15 mouse cellular contexts compared by ENCODE assay signal in genomic region chr7:49046347-49046989, GRCm38 (mm10).
DNase-seq lines count a peak whose midpoint lies in the region; ATAC-seq and TF ChIP-seq lines count a peak whose summit lies in the region.
"Had no signal": no experiment of that assay in that cellular context is flagged by ENCODE, and none has a peak within 500 bp of the region (broad histone marks: within the 10 kb centered on the region; RNA-seq: fewer than 3 reads in every experiment).

No protein-coding gene starts in this region.

- 57% methylated on average over 6 of the region's 6 CpGs for WGBS in hindbrain, embryonic 10.5 days
- WGBS in hindbrain, embryonic 11.5 days, result 64% methylated on average over 6 of the region's 6 CpGs
- WGBS in lung, embryonic 14.5 days, result 40% methylated on average over 6 of the region's 6 CpGs
- WGBS in hindbrain, postnatal 0 days, result 29% methylated on average over 6 of the region's 6 CpGs
- 59% methylated on average over 6 of the region's 6 CpGs for WGBS in limb, embryonic 13.5 days

- H3K27me3 ChIP-seq in hindbrain, embryonic 10.5 days (ENCODE audit: insufficient read depth, poor library complexity, severe bottlenecking), result peaks cover 6% of the 10 kb centered on the region; the same call in 1 of the 2 replicates
- no peaks in the 10 kb centered on the region for H3K27me3 ChIP-seq in hindbrain, embryonic 11.5 days (ENCODE audit: control insufficient read depth, insufficient read depth, low read length)
- no peaks in the 10 kb centered on the region for H3K27me3 ChIP-seq in lung, embryonic 14.5 days (ENCODE audit: insufficient read depth, low read length)
- no peaks in the 10 kb centered on the region for H3K27me3 ChIP-seq in hindbrain, postnatal 0 days (ENCODE audit: insufficient read depth, low read length)
- peaks cover 23% of the 10 kb centered on the region for H3K27me3 ChIP-seq in limb, embryonic 13.5 days

- no peak overlapping the region for H3K9ac ChIP-seq in hindbrain, embryonic 11.5 days (ENCODE audit: low read depth, low read length)
- no peak overlapping the region for H3K9ac ChIP-seq in lung, embryonic 14.5 days
- 0 out of 2 replicates have a peak overlapping the region, but pooled peaks have one; percentile 2 for H3K9ac ChIP-seq in hindbrain, postnatal 0 days (replicated peaks; ENCODE audit: low read length)
- 0 out of 2 replicates have a peak overlapping the region, but pooled peaks have one; percentile 5 for H3K9ac ChIP-seq in limb, embryonic 13.5 days
- H3K9ac ChIP-seq: embryonic facial prominence, embryonic 15.5 days; midbrain, embryonic 12.5 days had no signal

- DNase-seq in hindbrain, embryonic 10.5 days (ENCODE audit: low spot score), result no peak
- no peak for DNase-seq in hindbrain, embryonic 11.5 days (ENCODE audit: low spot score)
- no peak for DNase-seq in lung, embryonic 14.5 days
- DNase-seq in lung, postnatal 36 days, result no peak
- DNase-seq in hindbrain, postnatal 0 days (ENCODE audit: low spot score), result no peak
- no peak for DNase-seq in thymus, postnatal 0 days (ENCODE audit: low spot score)
- DNase-seq in cerebellum, postnatal 36 days, result no peak
- DNase-seq: adrenal gland, postnatal 25 days; B cell, adult 2 months; cerebellum, adult 11 months; heart, postnatal 14 days; thymus, postnatal 4 days had no signal

- H3K27ac ChIP-seq in hindbrain, embryonic 10.5 days, result peak overlapping the region; percentile 69
- H3K27ac ChIP-seq in hindbrain, embryonic 11.5 days (ENCODE audit: low read depth, low read length), result no peak overlapping the region
- H3K27ac ChIP-seq in lung, embryonic 14.5 days (ENCODE audit: low read depth), result no peak overlapping the region
- H3K27ac ChIP-seq in hindbrain, postnatal 0 days, result no peak overlapping the region
- H3K27ac ChIP-seq in limb, embryonic 13.5 days, result no peak overlapping the region
- H3K27ac ChIP-seq: embryonic facial prominence, embryonic 15.5 days; midbrain, embryonic 12.5 days had no signal

- H3K4me3 ChIP-seq in hindbrain, embryonic 10.5 days, result no peak overlapping the region
- H3K4me3 ChIP-seq in hindbrain, embryonic 11.5 days (ENCODE audit: low read depth, low read length), result no peak overlapping the region
- H3K4me3 ChIP-seq in lung, embryonic 14.5 days (ENCODE audit: low read depth, low read length), result no peak overlapping the region
- no peak overlapping the region for H3K4me3 ChIP-seq in hindbrain, postnatal 0 days (ENCODE audit: low read length)
- H3K4me3 ChIP-seq in limb, embryonic 13.5 days, result no peak overlapping the region
- H3K4me3 ChIP-seq: embryonic facial prominence, embryonic 15.5 days; midbrain, embryonic 12.5 days had no signal

- TF ChIP-seq CTCF in lung, embryonic 14.5 days (IDR thresholded peaks at IDR 0.05; ENCODE audit: low read depth), result no peak
- TF ChIP-seq CTCF in hindbrain, postnatal 0 days (IDR thresholded peaks at IDR 0.05; ENCODE audit: low read depth), result no peak

- H3K4me1 ChIP-seq in hindbrain, embryonic 10.5 days (replicated peaks), result peaks cover 89% of the 10 kb centered on the region
- peaks cover 25% of the 10 kb centered on the region for H3K4me1 ChIP-seq in hindbrain, embryonic 11.5 days (replicated peaks; ENCODE audit: control insufficient read depth, insufficient read depth, low read length)
- H3K4me1 ChIP-seq in lung, embryonic 14.5 days (ENCODE audit: insufficient read depth), result peaks cover 9% of the 10 kb centered on the region; the same call in 1 of the 2 replicates
- 0 out of 2 replicates have a peak, but pooled peaks cover 17% of the 10 kb centered on the region for H3K4me1 ChIP-seq in hindbrain, postnatal 0 days (ENCODE audit: insufficient read depth, low read length)
- peaks cover 30% of the 10 kb centered on the region for H3K4me1 ChIP-seq in limb, embryonic 13.5 days

- H3K36me3 ChIP-seq in hindbrain, embryonic 10.5 days, result no peaks in the 10 kb centered on the region
- H3K36me3 ChIP-seq in hindbrain, embryonic 11.5 days (ENCODE audit: control insufficient read depth, insufficient read depth, low read length), result no peaks in the 10 kb centered on the region
- H3K36me3 ChIP-seq in lung, embryonic 14.5 days (ENCODE audit: insufficient read depth), result no peaks in the 10 kb centered on the region
- no peaks in the 10 kb centered on the region for H3K36me3 ChIP-seq in hindbrain, postnatal 0 days (ENCODE audit: insufficient read depth, low read length)
- no peaks in the 10 kb centered on the region for H3K36me3 ChIP-seq in limb, embryonic 13.5 days
- H3K36me3 ChIP-seq: embryonic facial prominence, embryonic 15.5 days; midbrain, embryonic 12.5 days had no signal

- no peaks in the 10 kb centered on the region for H3K9me3 ChIP-seq in hindbrain, embryonic 10.5 days
- no peaks in the 10 kb centered on the region for H3K9me3 ChIP-seq in hindbrain, embryonic 11.5 days (ENCODE audit: control insufficient read depth, low read length)
- H3K9me3 ChIP-seq in lung, embryonic 14.5 days (ENCODE audit: low read depth, low read length), result no peaks in the 10 kb centered on the region
- no peaks in the 10 kb centered on the region for H3K9me3 ChIP-seq in hindbrain, postnatal 0 days (ENCODE audit: low read length)
- no peaks in the 10 kb centered on the region for H3K9me3 ChIP-seq in limb, embryonic 13.5 days
- H3K9me3 ChIP-seq: embryonic facial prominence, embryonic 15.5 days; midbrain, embryonic 12.5 days had no signal

- H3K4me2 ChIP-seq in hindbrain, embryonic 11.5 days (replicated peaks; ENCODE audit: low read depth, low read length), result no peak overlapping the region
- H3K4me2 ChIP-seq in lung, embryonic 14.5 days, result no peak overlapping the region
- no peak overlapping the region for H3K4me2 ChIP-seq in hindbrain, postnatal 0 days (ENCODE audit: low read depth, low read length)
- no peak overlapping the region for H3K4me2 ChIP-seq in limb, embryonic 13.5 days (replicated peaks)
- H3K4me2 ChIP-seq: embryonic facial prominence, embryonic 15.5 days; midbrain, embryonic 12.5 days had no signal

- ATAC-seq in hindbrain, embryonic 11.5 days (ENCODE audit: low FRiP score), result no peak
- ATAC-seq in lung, embryonic 14.5 days (ENCODE audit: insufficient read depth), result peak; percentile 21; the same call in 1 of the 2 replicates
- peak; percentile 15; the same call in 1 of the 2 replicates for ATAC-seq in hindbrain, postnatal 0 days
- ATAC-seq in limb, embryonic 13.5 days (ENCODE audit: low FRiP score, low read depth), result no peak

Comparison
In these comparisons a context has a peak if more than half of its experiments do, and no peak if none do; other contexts are left out.
1. ATAC-seq: peak in lung, embryonic 14.5 days (single experiment) and hindbrain, postnatal 0 days (single experiment); none in hindbrain, embryonic 11.5 days (single experiment) and limb, embryonic 13.5 days (single experiment).
2. H3K9ac ChIP-seq: peak in hindbrain, postnatal 0 days (single experiment) and limb, embryonic 13.5 days (single experiment); none in hindbrain, embryonic 11.5 days (single experiment) and lung, embryonic 14.5 days (single experiment).